Mouse (Mus musculus): Measurements from ENCODE around the gene Mmachc. TPM values are rescaled to one million over a fixed set of nuclear protein-coding genes. Genes with fewer than 3 reads are reported as not detected.

The Mmachc gene
- polyA plus RNA-seq (2015; fragmentation: Nextera tagmentation; extraction: Ambion mirVana) = 12.0 and 13.6 TPM in 2 replicates

- peak; percentile 96 for DNase-seq (ENCODE audit: low spot score)
Observed at GRCm38 (mm10) chr4:116708201-116708764, at the start of gene Mmachc, which contains the start of gene Ccdc163. Gene Mmachc (minus strand): TSS chr4:116708406. Gene Ccdc163 (plus strand): TSS chr4:116708509.

DNA sequence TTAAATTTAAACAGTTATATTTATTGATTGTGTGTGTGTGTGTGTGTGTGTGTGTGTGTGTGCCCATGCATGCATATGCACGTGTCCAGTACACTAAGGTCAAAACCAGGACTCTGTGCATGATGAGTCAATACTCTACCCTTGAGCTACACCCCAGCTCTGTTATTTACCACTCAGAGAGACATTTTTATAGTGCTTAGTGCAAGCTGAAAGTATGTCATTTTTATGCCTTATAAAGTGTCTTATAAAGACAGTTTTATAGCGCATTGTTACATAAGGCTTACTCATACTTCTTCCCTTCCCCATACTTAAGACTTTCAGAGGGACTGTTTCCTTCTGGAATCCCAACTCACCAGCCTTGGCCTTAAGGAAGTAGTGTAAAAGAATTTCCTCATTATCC, 41.5 kb upstream of the Mmachc start:
- DNase-seq (ENCODE audit: low spot score) = no peak

GRCm38 (mm10) chr4:116738972-116739751, 31.0 kb upstream of the Mmachc start:
- no peak for DNase-seq (ENCODE audit: low spot score)

- DNase-seq (ENCODE audit: low spot score) = peak; percentile 52
Observed at GRCm38 (mm10) chr4:116734996-116735395, 26.8 kb upstream of the Mmachc start.

GRCm38 (mm10) chr4:116732355-116732754, 24.1 kb upstream of the Mmachc start:
- no peak for DNase-seq (ENCODE audit: low spot score)

GRCm38 (mm10) chr4:116731077-116731476, 22.9 kb upstream of the Mmachc start:
- no peak for DNase-seq (ENCODE audit: low spot score)

GRCm38 (mm10) chr4:116729532-116729931, 21.3 kb upstream of the Mmachc start:
- DNase-seq (ENCODE audit: low spot score) = no peak

GRCm38 (mm10) chr4:116727401-116727800, 19.2 kb upstream of the Mmachc start:
- DNase-seq (ENCODE audit: low spot score) = no peak

DNA sequence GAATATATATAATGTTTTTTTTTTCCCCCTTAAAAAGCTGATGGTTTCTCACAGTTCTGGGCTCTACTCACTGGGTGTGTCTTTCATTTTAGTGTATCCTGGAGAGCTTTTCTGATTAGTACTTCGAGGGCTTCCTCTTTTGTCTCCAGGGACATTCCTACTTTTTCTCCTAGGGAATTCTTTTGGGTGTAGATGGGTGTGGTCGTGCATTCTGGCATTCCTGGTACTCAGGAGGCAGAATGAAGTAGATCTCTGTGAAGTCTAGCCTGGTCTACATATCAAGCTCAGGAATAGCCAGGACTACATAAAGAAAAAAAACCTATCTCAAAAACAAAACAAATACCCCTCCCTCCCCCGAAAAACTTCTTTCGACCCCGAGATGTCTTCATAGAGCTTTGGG, 17.2 kb upstream of the Mmachc start:
- no peak for DNase-seq (ENCODE audit: low spot score)

- no peak for DNase-seq (ENCODE audit: low spot score)
Observed at GRCm38 (mm10) chr4:116722230-116722629, 14.0 kb upstream of the Mmachc start.

DNA sequence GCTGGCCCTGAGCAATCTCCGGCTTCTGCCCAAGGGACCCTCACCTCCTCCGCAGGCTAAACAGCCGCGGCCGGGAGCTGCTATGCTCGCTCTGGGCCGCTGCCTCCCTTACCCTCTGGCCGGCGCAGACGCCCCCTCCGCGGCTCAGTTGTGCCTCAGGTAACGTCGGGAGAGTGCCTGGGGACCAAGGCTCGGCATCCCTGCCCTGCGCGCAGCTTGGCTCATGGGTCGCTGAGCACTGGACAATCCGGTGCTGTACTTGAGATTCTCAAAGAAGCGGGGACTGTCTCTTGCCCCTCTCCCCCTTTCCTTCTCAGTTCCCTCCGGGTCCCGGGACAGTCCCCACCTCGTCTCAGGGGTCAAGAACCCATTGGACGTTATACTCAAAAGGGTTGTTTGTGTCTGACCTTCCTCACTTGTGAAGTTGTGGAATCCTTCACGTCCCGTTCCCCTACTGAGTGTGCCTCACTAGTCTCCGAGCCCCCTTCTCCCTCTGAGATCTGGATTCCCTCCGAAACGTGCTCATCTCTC, 13.0 kb upstream of the Mmachc start:
- DNase-seq (ENCODE audit: low spot score) = no peak

- DNase-seq (ENCODE audit: low spot score) = peak; percentile 98
Observed at GRCm38 (mm10) chr4:116720343-116721097, 12.3 kb upstream of the Mmachc start, which contains the start of gene Tesk2. Gene Tesk2 (plus strand): TSS chr4:116720948.

DNA sequence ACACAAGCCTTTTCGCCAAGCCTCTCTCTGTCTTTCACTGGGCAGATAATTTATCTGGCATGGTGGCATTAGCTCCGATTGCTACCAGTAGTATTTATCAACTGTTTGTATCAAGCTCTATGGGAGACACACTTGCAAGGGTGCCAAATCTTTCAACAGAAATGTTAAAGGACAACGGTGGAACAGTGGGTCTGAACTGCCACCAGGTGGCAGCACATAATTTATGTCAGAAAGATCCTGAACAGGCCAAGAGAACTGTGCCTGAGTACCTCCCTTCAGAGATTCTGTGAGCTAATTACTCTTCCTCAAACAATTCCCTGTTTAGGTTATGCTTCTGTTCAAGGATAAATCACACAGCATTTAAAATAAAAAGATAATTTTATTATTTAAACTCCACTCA, 11.2 kb upstream of the Mmachc start:
- DNase-seq (ENCODE audit: low spot score) = peak; percentile 83

GRCm38 (mm10) chr4:116712536-116712935, 4.3 kb upstream of the Mmachc start:
- no peak for DNase-seq (ENCODE audit: low spot score)

- DNase-seq (ENCODE audit: low spot score) = no peak
Observed at GRCm38 (mm10) chr4:116710154-116710553, 1.9 kb upstream of the Mmachc start.

- no peak for DNase-seq (ENCODE audit: low spot score)
Observed at GRCm38 (mm10) chr4:116708791-116709390, 685 bp upstream of the Mmachc start.

DNA sequence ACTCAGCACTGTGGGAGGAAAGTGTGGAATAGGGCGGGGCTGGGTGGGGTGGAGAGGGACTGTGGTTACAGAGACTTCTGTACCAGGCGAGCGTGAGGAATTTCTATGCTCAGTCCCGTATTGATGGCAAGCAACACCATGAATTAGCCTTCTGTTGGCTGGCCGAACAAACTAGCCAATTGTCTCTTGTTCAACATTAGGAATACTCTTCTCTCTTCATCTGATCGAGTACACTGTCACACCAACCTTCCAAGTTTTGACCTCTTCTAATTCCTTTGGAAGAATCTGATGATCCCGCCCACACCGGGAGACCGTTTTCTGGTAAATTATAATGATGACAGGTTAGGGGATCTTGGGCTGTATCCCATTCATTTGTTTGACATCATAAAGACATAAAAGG, 540 bp downstream of the Mmachc start:
- DNase-seq (ENCODE audit: low spot score) = no peak

GRCm38 (mm10) chr4:116703804-116704203, 4.4 kb downstream of the Mmachc start:
- DNase-seq (ENCODE audit: low spot score) = peak; percentile 76

GRCm38 (mm10) chr4:116700964-116701363, 7.2 kb downstream of the Mmachc start:
- no peak for DNase-seq (ENCODE audit: low spot score)

DNA sequence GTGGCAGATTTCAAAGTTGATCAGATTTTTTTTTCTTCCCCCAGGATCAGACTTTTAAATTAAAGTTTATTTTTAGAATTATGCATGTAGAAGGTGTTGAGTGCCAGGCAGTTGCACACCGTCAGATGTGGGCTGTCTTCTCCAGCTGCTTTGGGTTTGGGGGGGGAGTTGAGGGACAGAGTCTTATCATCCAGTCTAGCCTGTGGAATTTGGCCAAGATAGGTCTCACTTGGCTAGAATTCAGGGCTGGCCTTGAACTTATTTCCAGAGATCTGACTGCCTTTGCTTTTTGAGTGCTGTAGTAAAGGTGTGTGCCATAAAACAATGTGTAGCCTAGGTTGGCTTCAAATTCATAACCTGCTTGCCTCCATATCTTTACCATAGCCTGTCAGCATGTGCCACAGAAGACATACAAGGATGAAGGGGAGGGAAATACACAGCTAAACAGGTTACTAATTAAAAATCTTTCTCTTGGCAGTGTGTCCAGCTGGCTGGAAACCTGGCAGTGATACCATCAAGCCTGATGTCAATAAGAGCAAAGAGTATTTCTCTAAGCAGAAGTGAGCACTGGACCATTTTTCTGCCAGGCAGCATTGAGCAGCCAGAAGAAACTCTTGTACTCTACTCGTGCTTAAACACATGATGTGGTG, 9.4 kb downstream of the Mmachc start:
- no peak for DNase-seq (ENCODE audit: low spot score)

DNA sequence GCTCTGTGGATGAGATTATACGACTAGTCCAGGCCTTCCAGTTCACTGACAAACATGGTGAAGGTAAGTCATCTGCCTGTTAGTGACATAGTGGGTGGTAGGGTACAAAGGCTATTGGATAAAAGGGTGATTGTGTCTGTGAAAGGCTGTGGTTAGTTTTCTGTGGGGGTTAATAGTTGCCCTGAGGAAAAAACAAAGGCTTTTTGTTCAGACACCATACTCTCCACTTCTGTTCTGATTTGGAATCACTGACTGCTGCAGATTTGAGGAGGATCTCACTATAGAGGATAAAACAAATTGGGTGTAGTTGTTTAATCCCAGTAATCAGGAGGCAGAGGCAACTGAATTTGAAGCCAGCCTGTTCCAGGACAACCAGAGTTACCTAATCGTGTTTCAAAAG, 14.4 kb downstream of the Mmachc start:
- DNase-seq (ENCODE audit: low spot score) = no peak
